Mouse (Mus musculus): ENCODE results near the gene Trp53i13. TPM values are rescaled to one million over a fixed set of nuclear protein-coding genes. Genes with fewer than 3 reads are reported as not detected.

Gene Trp53i13
- polyA plus RNA-seq, 1 experiment from 2014 or later: 26.3 TPM

DNA sequence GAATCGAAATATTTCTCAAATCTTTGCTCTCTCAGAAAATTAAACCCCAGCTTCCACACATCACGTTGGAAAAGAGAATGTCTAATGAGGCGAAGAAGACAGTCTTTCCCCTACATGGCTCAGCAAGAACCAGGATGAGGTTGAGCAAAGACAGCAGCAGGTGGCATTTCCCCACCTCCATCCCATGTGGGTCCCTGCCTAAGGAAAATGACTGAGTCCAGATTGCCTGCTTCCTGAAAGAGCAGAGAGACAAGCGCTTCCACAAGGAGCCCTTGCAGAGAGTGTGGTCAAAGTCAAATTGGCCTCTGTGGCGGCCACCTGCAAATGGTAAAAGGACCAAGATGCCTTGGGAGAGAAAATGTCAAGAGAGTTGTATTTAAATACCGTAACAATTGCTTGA is 25.3 kb downstream of the Trp53i13 start:
- H3K4me1 ChIP-seq (replicated peaks): peaks cover 70% of the 10 kb centered on the region

DNA sequence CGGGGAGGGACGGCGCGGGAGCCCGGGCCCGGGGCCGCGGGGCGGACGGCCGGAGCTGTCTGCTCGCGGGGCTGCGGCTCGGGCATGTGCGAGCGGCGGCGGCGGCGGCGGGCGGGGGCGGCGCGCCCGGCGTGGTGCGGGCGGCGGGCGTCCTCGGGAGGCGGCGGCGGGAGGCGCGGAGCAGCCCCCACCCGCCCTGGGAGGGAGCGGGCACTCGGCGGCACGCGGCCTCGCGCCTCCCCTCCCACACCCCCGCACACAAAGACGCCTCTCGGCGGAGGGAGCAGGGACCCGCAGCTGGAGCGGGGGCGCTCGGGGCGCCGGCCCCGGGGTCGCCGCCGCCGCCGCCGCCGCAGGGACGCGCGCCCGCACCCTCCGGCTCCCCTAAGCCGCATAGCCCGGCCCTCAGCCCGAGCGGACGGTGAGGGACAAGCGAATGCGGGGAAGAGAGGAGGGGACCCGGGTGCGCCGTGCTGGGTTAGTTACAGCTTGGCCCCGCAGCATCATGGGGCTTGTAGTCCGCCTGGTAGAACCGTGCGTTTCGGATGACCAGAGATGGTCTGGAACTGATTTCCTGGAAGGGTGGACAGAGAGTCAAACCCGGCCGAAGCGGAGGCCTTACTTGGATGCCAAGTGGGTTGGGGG is 26.1 kb downstream of the Trp53i13 start, which contains the start of gene Ankrd13b:
Ankrd13b (minus strand) TSS at position 88 of the 645 bp plus-strand sequence.
- peak; percentile 24 for ATAC-seq (replicated peaks; ENCODE audit: insufficient number of reproducible peaks, insufficient read depth, low FRiP score, low read depth)
- WGBS: 1% methylated on average over 42 of the region's 87 CpGs
- no peaks in the 10 kb centered on the region for H3K9me3 ChIP-seq (replicated peaks)

More for the DNA sequence above, 25.3 kb downstream of the Trp53i13 start:
- no peak for ATAC-seq (replicated peaks; ENCODE audit: insufficient number of reproducible peaks, insufficient read depth, low FRiP score, low read depth)
- Histone ChIP-seq H3K27me3 (no peaks in the 10 kb centered on the region), H3K4me3 (no peak overlapping the region; the same call in 1 of the 2 replicates), H3K27ac (peak overlapping the region; percentile 95; the same call in 1 of the 2 replicates), H3K9me3 (replicated peaks) (no peaks in the 10 kb centered on the region), H3K4me2 (peak overlapping the region; percentile 99), H3K36me3 (no peaks in the 10 kb centered on the region), H3K9ac (no peak overlapping the region)
- 73% methylated on average over 6 of the region's 6 CpGs for WGBS

DNA sequence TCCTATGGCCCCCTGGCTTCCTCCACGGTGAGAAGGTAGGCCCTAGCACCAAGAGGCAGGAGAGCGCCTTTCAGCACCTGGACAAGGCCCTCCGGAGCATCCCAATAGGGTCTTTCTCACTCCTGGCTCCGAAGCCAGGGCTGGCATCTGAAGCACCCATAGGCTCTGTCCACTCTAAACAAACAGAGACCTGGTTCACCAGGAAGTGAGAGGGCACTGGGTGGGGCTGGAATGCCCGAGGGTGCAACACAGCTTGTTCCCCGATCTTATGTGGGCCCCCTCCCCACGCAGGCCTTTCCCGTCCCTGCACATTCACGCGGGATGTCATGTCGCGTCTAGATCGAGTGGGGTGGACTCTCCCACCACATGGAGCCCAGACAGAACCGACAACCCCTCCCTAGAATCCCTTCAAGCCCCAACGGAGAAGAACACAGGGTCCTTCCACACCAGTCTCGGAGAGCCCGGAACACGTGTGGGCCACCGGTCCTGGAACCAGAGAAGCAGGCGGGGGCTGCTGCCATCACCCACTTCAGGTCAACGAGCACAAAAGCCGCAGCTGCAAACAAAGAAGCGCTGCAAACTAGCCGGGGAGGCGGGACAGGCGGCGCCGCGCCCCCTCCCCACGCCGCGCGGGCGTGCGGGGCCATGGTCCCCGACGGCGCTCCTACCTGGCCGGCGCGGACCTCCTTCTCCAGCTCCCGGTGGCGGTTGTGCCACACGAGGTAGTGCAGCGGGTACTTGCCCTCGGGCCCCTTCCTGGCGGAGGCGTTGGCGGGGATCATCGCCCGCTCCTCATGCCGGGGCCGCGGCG is 26.8 kb downstream of the Trp53i13 start:
- Histone ChIP-seq H3K9me3 (replicated peaks) (no peaks in the 10 kb centered on the region), H3K4me1 (replicated peaks) (peaks cover 57% of the 10 kb centered on the region), H3K36me3 (no peaks in the 10 kb centered on the region), H3K27me3 (no peaks in the 10 kb centered on the region), H3K4me3 (peak overlapping the region; percentile 87), H3K9ac (peak overlapping the region; percentile 90), H3K27ac (no peak overlapping the region), H3K4me2 (peak overlapping the region; percentile 99)
- ATAC-seq (replicated peaks; ENCODE audit: insufficient number of reproducible peaks, insufficient read depth, low FRiP score, low read depth): no peak
- WGBS: 4% methylated on average over 55 of the region's 55 CpGs

More for the DNA sequence above, 26.1 kb downstream of the Trp53i13 start, which contains the start of gene Ankrd13b:
- peaks cover 64% of the 10 kb centered on the region for H3K4me1 ChIP-seq (replicated peaks)
- peak within 1 kb of the TSS; percentile 90 for H3K9ac ChIP-seq
- no peaks in the 10 kb centered on the region for H3K27me3 ChIP-seq
- H3K27ac ChIP-seq: peak within 1 kb of the TSS; percentile 95
- H3K4me2 ChIP-seq: peak within 1 kb of the TSS; percentile 99
- H3K36me3 ChIP-seq: no peaks in the 10 kb centered on the region
- H3K4me3 ChIP-seq: peak within 1 kb of the TSS; percentile 87

DNA sequence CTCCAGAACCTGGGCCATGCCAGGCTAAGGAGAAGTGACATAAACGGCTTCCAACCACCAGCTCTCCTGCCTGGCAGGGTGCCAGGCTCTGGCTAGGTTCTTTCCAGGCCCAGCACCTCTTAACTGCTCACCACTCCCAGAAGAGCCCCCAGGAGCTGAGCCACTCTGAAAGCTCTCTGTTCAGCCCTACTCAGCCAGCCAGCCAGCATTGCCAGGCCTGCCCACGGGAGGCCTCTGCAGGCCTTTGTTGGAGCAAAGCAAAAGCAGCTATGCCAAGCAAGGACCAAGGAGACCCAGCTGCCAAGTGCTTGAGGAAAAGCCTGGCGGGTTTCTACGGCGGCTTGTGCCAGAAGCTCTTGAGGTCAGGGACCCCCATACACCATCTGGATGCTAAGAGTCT is 29.0 kb downstream of the Trp53i13 start:
- no peak overlapping the region for H3K9ac ChIP-seq
- WGBS: 59% methylated on average over 5 of the region's 5 CpGs
- H3K27me3 ChIP-seq: no peaks in the 10 kb centered on the region
- no peak for ATAC-seq (replicated peaks; ENCODE audit: insufficient number of reproducible peaks, insufficient read depth, low FRiP score, low read depth)
- peaks cover 55% of the 10 kb centered on the region for H3K4me1 ChIP-seq (replicated peaks)
- no peak overlapping the region for H3K4me2 ChIP-seq
- H3K36me3 ChIP-seq: no peaks in the 10 kb centered on the region
- peak overlapping the region; percentile 14; the same call in 1 of the 2 replicates for H3K27ac ChIP-seq
- H3K9me3 ChIP-seq (replicated peaks): no peaks in the 10 kb centered on the region
- no peak overlapping the region for H3K4me3 ChIP-seq

DNA sequence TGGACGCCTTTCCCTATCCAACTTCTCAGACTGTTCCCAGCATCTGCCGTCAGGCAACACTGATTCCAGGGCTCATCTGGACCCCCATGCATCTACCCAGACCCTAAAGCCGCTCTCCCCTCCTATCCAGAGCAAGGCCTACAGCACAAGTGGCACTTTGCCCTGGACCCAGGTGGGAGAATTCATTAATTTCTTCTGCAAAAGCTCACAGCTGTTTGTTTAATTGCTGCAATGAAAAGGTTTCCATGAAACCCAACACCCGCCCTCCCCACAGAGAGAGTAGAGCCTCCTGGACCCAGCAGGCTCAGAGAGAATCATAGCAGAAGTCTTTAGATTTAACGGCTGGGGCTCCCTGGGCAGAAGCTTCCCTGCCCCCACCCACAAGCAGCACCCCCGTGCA is 30.6 kb downstream of the Trp53i13 start:
- H3K27me3 ChIP-seq: no peaks in the 10 kb centered on the region
- no peak overlapping the region for H3K27ac ChIP-seq
- no peaks in the 10 kb centered on the region for H3K36me3 ChIP-seq
- ATAC-seq (replicated peaks; ENCODE audit: insufficient number of reproducible peaks, insufficient read depth, low FRiP score, low read depth): no peak
- H3K4me3 ChIP-seq: no peak overlapping the region
- peaks cover 39% of the 10 kb centered on the region for H3K4me1 ChIP-seq (replicated peaks)
- 0 out of 2 replicates have a peak overlapping the region, but pooled peaks have one; percentile 4 for H3K9ac ChIP-seq
- H3K9me3 ChIP-seq (replicated peaks): no peaks in the 10 kb centered on the region
- H3K4me2 ChIP-seq: no peak overlapping the region
- 70% methylated on average over 6 of the region's 6 CpGs for WGBS

DNA sequence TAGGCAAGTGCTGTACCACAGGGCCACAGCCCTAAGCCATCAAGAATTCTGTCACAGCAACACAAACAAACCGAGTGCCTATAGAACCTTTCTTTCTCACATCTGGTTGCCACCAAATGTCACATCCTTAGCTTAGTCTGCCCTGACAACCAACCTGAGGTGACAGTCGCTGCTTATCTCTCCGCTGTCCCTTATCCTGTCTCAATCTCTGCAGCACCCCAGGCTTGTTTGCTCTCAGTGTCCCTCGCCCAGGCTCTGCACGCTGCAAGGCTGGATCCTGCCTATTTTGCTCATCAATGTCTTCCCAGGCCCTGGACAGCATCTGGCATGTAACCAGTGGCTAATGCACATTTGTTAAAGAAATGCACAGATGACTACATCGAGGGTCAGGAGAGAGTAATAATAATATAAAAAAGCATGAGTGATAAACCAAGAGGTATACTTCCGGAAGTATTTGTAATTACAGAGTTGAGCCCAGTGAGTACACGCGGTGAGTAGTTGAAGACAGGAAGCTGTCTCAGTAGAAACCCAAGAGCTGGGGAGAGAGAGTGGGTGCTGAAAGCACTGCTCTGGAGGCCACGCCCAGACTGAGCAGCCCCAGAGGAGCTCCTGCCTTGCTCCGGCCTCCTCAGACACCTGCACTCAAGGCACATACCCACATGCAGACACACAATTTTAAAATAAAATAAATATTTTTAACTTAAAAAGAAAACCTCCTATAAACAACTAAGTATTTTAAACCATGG is 32.1 kb downstream of the Trp53i13 start:
- Histone ChIP-seq H3K36me3 (no peaks in the 10 kb centered on the region), H3K9ac (no peak overlapping the region), H3K4me1 (replicated peaks) (peaks cover 29% of the 10 kb centered on the region), H3K9me3 (replicated peaks) (no peaks in the 10 kb centered on the region), H3K4me3 (no peak overlapping the region), H3K27ac (no peak overlapping the region), H3K4me2 (no peak overlapping the region), H3K27me3 (no peaks in the 10 kb centered on the region)
- WGBS: 37% methylated on average over 11 of the region's 11 CpGs
- ATAC-seq (replicated peaks; ENCODE audit: insufficient number of reproducible peaks, insufficient read depth, low FRiP score, low read depth): no peak

DNA sequence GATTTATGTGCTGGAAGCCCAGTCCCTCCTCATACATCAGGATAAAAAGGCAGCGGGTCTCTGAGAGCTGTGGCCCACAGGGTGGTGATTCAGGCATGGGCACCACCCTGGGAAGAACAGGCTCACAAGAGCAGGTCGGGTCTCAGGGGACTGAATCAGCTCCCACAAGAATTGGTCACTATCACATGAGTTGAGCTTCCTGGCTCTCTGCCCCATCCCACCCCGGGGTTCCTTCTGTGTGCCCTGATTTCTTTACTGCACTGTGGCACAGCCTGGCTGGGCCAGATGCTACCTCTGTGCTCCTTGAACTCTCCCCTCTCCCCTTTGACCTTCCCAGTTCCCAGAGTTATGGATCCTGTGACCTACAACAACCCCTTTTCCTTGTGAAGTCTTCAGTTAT is 32.7 kb downstream of the Trp53i13 start:
- H3K27ac ChIP-seq: no peak overlapping the region
- no peaks in the 10 kb centered on the region for H3K9me3 ChIP-seq (replicated peaks)
- WGBS: 61% methylated on average over 3 of the region's 3 CpGs
- no peak overlapping the region for H3K9ac ChIP-seq
- H3K36me3 ChIP-seq: no peaks in the 10 kb centered on the region
- no peak overlapping the region for H3K4me2 ChIP-seq
- H3K27me3 ChIP-seq: no peaks in the 10 kb centered on the region
- peaks cover 24% of the 10 kb centered on the region for H3K4me1 ChIP-seq (replicated peaks)
- no peak for ATAC-seq (replicated peaks; ENCODE audit: insufficient number of reproducible peaks, insufficient read depth, low FRiP score, low read depth)
- no peak overlapping the region for H3K4me3 ChIP-seq

DNA sequence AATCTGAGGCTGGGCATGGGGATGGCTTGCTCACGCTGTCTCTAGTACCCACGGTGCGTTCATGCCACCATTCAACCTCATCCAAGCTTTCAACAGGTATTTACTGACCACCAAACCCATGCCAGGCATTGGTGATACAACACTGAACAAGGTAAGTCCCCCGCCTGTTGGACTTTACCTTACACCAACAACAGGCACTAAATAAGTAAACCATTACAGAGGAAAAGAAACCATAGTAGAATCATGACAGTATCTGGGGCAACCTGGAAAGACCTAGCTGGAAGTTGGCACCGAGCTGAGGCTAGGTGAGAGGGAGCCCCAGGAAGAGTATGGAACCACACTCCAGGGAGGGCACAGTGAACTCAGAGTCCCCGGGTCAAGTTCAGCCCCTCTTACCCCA is 38.9 kb downstream of the Trp53i13 start:
- Histone ChIP-seq H3K9me3 (replicated peaks) (no peaks in the 10 kb centered on the region), H3K4me2 (no peak overlapping the region), H3K36me3 (peaks cover 2% of the 10 kb centered on the region; the same call in 1 of the 2 replicates), H3K27ac (no peak overlapping the region), H3K27me3 (no peaks in the 10 kb centered on the region), H3K9ac (no peak overlapping the region), H3K4me3 (no peak overlapping the region), H3K4me1 (replicated peaks) (no peaks in the 10 kb centered on the region)
- ATAC-seq (replicated peaks; ENCODE audit: insufficient number of reproducible peaks, insufficient read depth, low FRiP score, low read depth): no peak
- 85% methylated on average over 6 of the region's 6 CpGs for WGBS

DNA sequence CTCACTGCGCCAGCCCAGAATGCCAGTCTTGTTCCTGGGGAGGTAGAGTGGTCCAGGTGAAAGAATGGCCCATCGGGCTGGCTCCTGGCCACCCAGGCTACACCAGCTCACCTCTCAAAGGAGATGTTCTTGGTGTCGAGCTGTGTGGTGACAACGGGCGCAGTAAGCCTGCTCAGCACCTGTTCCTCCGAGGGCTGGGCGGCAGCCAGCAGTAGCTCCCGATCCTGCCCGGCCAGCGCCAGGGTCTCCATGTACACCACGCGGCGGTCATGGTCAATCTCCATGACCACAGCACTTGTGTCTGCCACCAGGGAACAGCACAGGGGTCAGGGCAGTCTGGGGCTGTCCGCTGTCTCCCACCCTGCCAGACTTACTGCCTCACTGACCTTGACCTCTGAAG is 39.6 kb downstream of the Trp53i13 start:
- Histone ChIP-seq H3K36me3 (peaks cover 5% of the 10 kb centered on the region; the same call in 1 of the 2 replicates), H3K9me3 (replicated peaks) (no peaks in the 10 kb centered on the region), H3K27me3 (no peaks in the 10 kb centered on the region), H3K4me3 (no peak overlapping the region), H3K27ac (no peak overlapping the region), H3K4me1 (replicated peaks) (no peaks in the 10 kb centered on the region), H3K4me2 (no peak overlapping the region), H3K9ac (no peak overlapping the region)
- WGBS: 91% methylated on average over 14 of the region's 14 CpGs
- no peak for ATAC-seq (replicated peaks; ENCODE audit: insufficient number of reproducible peaks, insufficient read depth, low FRiP score, low read depth)

DNA sequence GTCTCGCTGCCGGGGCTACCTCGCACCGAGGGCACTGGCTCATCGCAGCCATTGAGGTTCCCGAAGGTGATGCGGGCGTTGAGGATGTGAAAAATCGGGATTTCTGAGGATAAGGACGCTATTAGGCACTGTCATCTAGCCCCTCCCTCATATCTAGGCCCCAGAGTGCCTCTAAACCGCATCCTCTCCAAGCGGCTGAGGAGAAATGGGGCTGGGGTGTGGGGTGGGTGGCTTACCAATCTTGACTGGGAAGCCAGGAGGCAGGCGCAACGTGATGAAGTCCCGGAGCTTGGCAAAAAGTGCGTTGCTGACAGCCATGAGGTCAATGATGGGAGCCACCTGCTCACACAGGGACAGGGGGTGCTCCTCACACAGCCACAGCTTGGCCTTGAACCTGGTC is 43.0 kb downstream of the Trp53i13 start:
- H3K9me3 ChIP-seq (replicated peaks): no peaks in the 10 kb centered on the region
- H3K27me3 ChIP-seq: no peaks in the 10 kb centered on the region
- WGBS: 81% methylated on average over 16 of the region's 16 CpGs
- no peak overlapping the region for H3K9ac ChIP-seq
- no peak overlapping the region for H3K4me3 ChIP-seq
- no peak for ATAC-seq (replicated peaks; ENCODE audit: insufficient number of reproducible peaks, insufficient read depth, low FRiP score, low read depth)
- H3K27ac ChIP-seq: no peak overlapping the region
- H3K4me2 ChIP-seq: no peak overlapping the region
- peaks cover 19% of the 10 kb centered on the region; the same call in 1 of the 2 replicates for H3K36me3 ChIP-seq
- peaks cover under 1% of the 10 kb centered on the region for H3K4me1 ChIP-seq (replicated peaks)

DNA sequence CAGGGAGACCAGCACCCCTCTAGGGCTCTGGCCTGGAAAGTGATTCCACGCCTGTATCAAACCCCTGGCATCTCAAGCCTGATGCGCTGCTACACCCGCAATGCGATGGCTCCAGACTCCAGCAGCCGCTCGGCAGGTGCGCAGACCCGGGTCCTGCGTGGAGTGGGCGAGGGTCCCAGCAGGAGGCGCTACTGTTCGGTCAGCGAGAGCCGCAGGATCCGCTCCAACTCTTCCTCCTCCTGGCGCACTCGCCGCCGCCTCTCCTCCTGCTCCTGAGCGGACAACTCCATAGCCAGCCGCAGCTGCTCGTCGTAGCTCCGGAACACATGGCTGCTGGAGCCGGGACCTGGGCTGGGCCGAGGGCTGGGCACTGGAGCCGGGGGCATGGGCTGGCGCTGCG is 44.4 kb downstream of the Trp53i13 start:
- H3K4me1 ChIP-seq (replicated peaks): peaks cover 13% of the 10 kb centered on the region
- no peaks in the 10 kb centered on the region for H3K9me3 ChIP-seq (replicated peaks)
- H3K27ac ChIP-seq: no peak overlapping the region
- no peak overlapping the region for H3K4me3 ChIP-seq
- H3K9ac ChIP-seq: no peak overlapping the region
- 67% methylated on average over 29 of the region's 29 CpGs for WGBS
- peaks cover 19% of the 10 kb centered on the region; the same call in 1 of the 2 replicates for H3K36me3 ChIP-seq
- peaks cover 5% of the 10 kb centered on the region for H3K27me3 ChIP-seq
- H3K4me2 ChIP-seq: no peak overlapping the region
- ATAC-seq (replicated peaks; ENCODE audit: insufficient number of reproducible peaks, insufficient read depth, low FRiP score, low read depth): no peak; the same call in 1 of the 2 replicates
